Mouse (Mus musculus) myocyte (in vitro differentiated cells): ENCODE measurements around the gene Plppr2. TPM values are rescaled to one million over a fixed set of nuclear protein-coding genes. Genes with fewer than 3 reads are reported as not detected.
A peak's percentile ranks its signal among the peaks of the same experiment; 100 is the strongest.

Experiments used
- H3K27me3 ChIP-seq: one replicate; pipeline ENCODE4 v1.6.1; 2011; ENCODE audit not compliant: control insufficient read depth, insufficient read depth, insufficient read length
- H3K36me3 ChIP-seq: one replicate; pipeline ENCODE4 v1.6.1; 2011; ENCODE audit not compliant: control insufficient read depth, insufficient read depth
- H3K4me2 ChIP-seq: one replicate; pipeline ENCODE4 v1.6.1; 2011; ENCODE audit warnings: low read depth, control low read depth
- H3K4me3 ChIP-seq: one replicate; pipeline ENCODE4 v1.5.1; 2011; ENCODE audit warnings: mild to moderate bottlenecking, control low read depth, moderate library complexity
- H3K79me2 ChIP-seq: one replicate; pipeline ENCODE4 v1.6.1; 2011; ENCODE audit not compliant: control insufficient read depth, insufficient read depth
- H3ac ChIP-seq: one replicate; pipeline ENCODE4 v1.6.1; 2011; ENCODE audit not compliant: control insufficient read depth, insufficient read length
- CEBPB ChIP-seq: IDR thresholded peaks from 2 replicates; pipeline ENCODE4 v1.6.1; 2011; ENCODE audit warnings: mild to moderate bottlenecking, moderate library complexity; ENCODE audit not compliant: poor library complexity, insufficient read depth, severe bottlenecking
- E2F4 ChIP-seq: IDR thresholded peaks from one replicate; pipeline ENCODE4 v1.6.1; 2011; ENCODE audit warnings: mild to moderate bottlenecking, control low read depth, moderate library complexity; ENCODE audit not compliant: insufficient read depth
- MAX ChIP-seq: IDR thresholded peaks from one replicate; pipeline ENCODE4 v1.6.1; 2011; ENCODE audit warnings: low read depth, mild to moderate bottlenecking, control low read depth
- MYOD1 ChIP-seq, 3 experiments: IDR thresholded peaks; one replicate each; pipeline ENCODE4 v1.6.1; 2011; ENCODE audit warnings: control low read depth in 2 of 3, low read depth in 2 of 3, mild to moderate bottlenecking in 2 of 3, moderate library complexity in 1 of 3; ENCODE audit not compliant: insufficient read length in 2 of 3, control insufficient read depth in 1 of 3
- MYOG ChIP-seq, 3 experiments: IDR thresholded peaks; one replicate each; pipeline ENCODE4 v1.6.1; 2011; ENCODE audit warnings: control low read depth in 2 of 3, low read depth in 2 of 3, mild to moderate bottlenecking in 2 of 3; ENCODE audit not compliant: insufficient read length in 2 of 3, control insufficient read depth in 1 of 3, insufficient read depth in 1 of 3
- POLR2A ChIP-seq: IDR thresholded peaks from one replicate; pipeline ENCODE4 v1.6.1; 2011; ENCODE audit warnings: low read depth, mild to moderate bottlenecking, control low read depth, moderate library complexity; ENCODE audit not compliant: insufficient read length
- POLR2AphosphoS2 ChIP-seq: IDR thresholded peaks from one replicate; pipeline ENCODE4 v1.6.1; 2011; ENCODE audit warnings: low read depth, control low read depth; ENCODE audit not compliant: insufficient read length
- REST ChIP-seq: IDR thresholded peaks from one replicate; pipeline ENCODE4 v1.6.1; 2011; ENCODE audit warnings: mild to moderate bottlenecking, control low read depth, moderate library complexity; ENCODE audit not compliant: insufficient read depth, insufficient read length
- SRF ChIP-seq: IDR thresholded peaks from one replicate; pipeline ENCODE4 v1.6.1; 2011; ENCODE audit warnings: low read depth; ENCODE audit not compliant: control insufficient read depth, insufficient read length
- TCF12 ChIP-seq: IDR thresholded peaks from one replicate; pipeline ENCODE4 v1.6.1; 2011; ENCODE audit warnings: mild to moderate bottlenecking, control low read depth; ENCODE audit not compliant: poor library complexity, insufficient read depth, severe bottlenecking
- TCF3 ChIP-seq: IDR thresholded peaks from one replicate; pipeline ENCODE4 v1.6.1; 2011; ENCODE audit warnings: low read depth, control low read depth; ENCODE audit not compliant: insufficient read length
- USF1 ChIP-seq: IDR thresholded peaks from one replicate; pipeline ENCODE4 v1.6.1; 2011; ENCODE audit warnings: low read depth, mild to moderate bottlenecking, control low read depth, moderate library complexity
- polyA plus RNA-seq: library from polyadenylated mRNA; unstranded; fragments of >200 nt; fragmentation: generic; extraction: Trizol; gene quantifications from one replicate; pipeline ENCODE4 v1.2.1, GENCODE M21; 2012; ENCODE audit warnings: missing spikeins

Gene Plppr2
- polyA plus RNA-seq, 1 experiment, result 21.5 TPM

- H3K27me3 ChIP-seq, result no peaks in the 10 kb centered on the region
- no peaks in the 10 kb centered on the region for H3K79me2 ChIP-seq
- peak within 1 kb of the TSS; percentile 84 for H3K4me2 ChIP-seq
- TF ChIP-seq POLR2A (peak; percentile 70), TCF12 (no peak), TCF3 (no peak), CEBPB (no peak), POLR2AphosphoS2 (peak; percentile 44)
- H3ac ChIP-seq, result peak within 1 kb of the TSS; percentile 23
- no peaks in the 10 kb centered on the region for H3K36me3 ChIP-seq
- H3K4me3 ChIP-seq, result peak within 1 kb of the TSS; percentile 26
Observed at GRCm38 (mm10) chr9:21918035-21918592, 18.7 kb upstream of the Plppr2 start, which contains the start of gene Rab3d. Gene Rab3d (minus strand): TSS chr9:21918192.

- H3ac ChIP-seq, result no peak overlapping the region
- H3K79me2 ChIP-seq, result no peaks in the 10 kb centered on the region
- peak overlapping the region; percentile 26 for H3K4me3 ChIP-seq
- H3K4me2 ChIP-seq, result peak overlapping the region; percentile 84
- no peaks in the 10 kb centered on the region for H3K27me3 ChIP-seq
- TF ChIP-seq SRF, result no peak
- no peak for TF ChIP-seq POLR2A
- no peak for TF ChIP-seq MYOD1 (IDR thresholded peaks at IDR 0.05; ENCODE audit: control insufficient read depth in 1 of 3, insufficient read length in 2 of 3, low read depth in 2 of 3)
- TF ChIP-seq TCF3, result no peak
- no peak for TF ChIP-seq MAX
- no peak for TF ChIP-seq MYOG (IDR thresholded peaks at IDR 0.05; ENCODE audit: control insufficient read depth in 1 of 3, insufficient read depth in 1 of 3, insufficient read length in 2 of 3, low read depth in 2 of 3)
- no peak for TF ChIP-seq E2F4
- TF ChIP-seq TCF12, result no peak
- no peak for TF ChIP-seq REST
- TF ChIP-seq CEBPB, result no peak
- TF ChIP-seq USF1, result no peak
- no peak for TF ChIP-seq POLR2AphosphoS2
- no peaks in the 10 kb centered on the region for H3K36me3 ChIP-seq
Observed at GRCm38 (mm10) chr9:21918692-21919384, 18.0 kb upstream of the Plppr2 start.

GRCm38 (mm10) chr9:21923036-21923435, 13.8 kb upstream of the Plppr2 start:
- Histone ChIP-seq H3K27me3 (no peaks in the 10 kb centered on the region), H3K4me2 (peak overlapping the region; percentile 37), H3K36me3 (no peaks in the 10 kb centered on the region), H3K79me2 (no peaks in the 10 kb centered on the region), H3ac (no peak overlapping the region), H3K4me3 (no peak overlapping the region)
- TF ChIP-seq SRF, result no peak
- TF ChIP-seq TCF3, result no peak
- no peak for TF ChIP-seq MYOG (IDR thresholded peaks at IDR 0.05; ENCODE audit: control insufficient read depth in 1 of 3, insufficient read depth in 1 of 3, insufficient read length in 2 of 3, low read depth in 2 of 3)
- TF ChIP-seq POLR2AphosphoS2, result no peak
- TF ChIP-seq MYOD1 (IDR thresholded peaks at IDR 0.05; ENCODE audit: control insufficient read depth in 1 of 3, insufficient read length in 2 of 3, low read depth in 2 of 3), result no peak
- no peak for TF ChIP-seq MAX
- no peak for TF ChIP-seq CEBPB
- no peak for TF ChIP-seq TCF12
- no peak for TF ChIP-seq USF1
- no peak for TF ChIP-seq REST
- no peak for TF ChIP-seq POLR2A
- no peak for TF ChIP-seq E2F4

- TF ChIP-seq CEBPB (no peak), TCF3 (no peak), SRF (no peak), E2F4 (no peak)
- H3K4me2 ChIP-seq, result peak overlapping the region; percentile 37
- no peak overlapping the region for H3ac ChIP-seq
- no peak overlapping the region for H3K4me3 ChIP-seq
- no peaks in the 10 kb centered on the region for H3K79me2 ChIP-seq
- H3K27me3 ChIP-seq, result no peaks in the 10 kb centered on the region
- no peaks in the 10 kb centered on the region for H3K36me3 ChIP-seq
Observed at GRCm38 (mm10) chr9:21923490-21924098, 13.2 kb upstream of the Plppr2 start.

- TF ChIP-seq E2F4, result no peak
- no peak for TF ChIP-seq USF1
- no peak for TF ChIP-seq MYOG (IDR thresholded peaks at IDR 0.05; ENCODE audit: control insufficient read depth in 1 of 3, insufficient read depth in 1 of 3, insufficient read length in 2 of 3, low read depth in 2 of 3)
- no peak for TF ChIP-seq SRF
- TF ChIP-seq TCF12, result no peak
- TF ChIP-seq MYOD1 (IDR thresholded peaks at IDR 0.05; ENCODE audit: control insufficient read depth in 1 of 3, insufficient read length in 2 of 3, low read depth in 2 of 3), result no peak
- TF ChIP-seq POLR2AphosphoS2, result no peak
- peak; percentile 37 for TF ChIP-seq CEBPB
- Histone ChIP-seq H3K79me2 (no peaks in the 10 kb centered on the region), H3K4me3 (no peak overlapping the region), H3K36me3 (no peaks in the 10 kb centered on the region), H3K27me3 (no peaks in the 10 kb centered on the region), H3K4me2 (peak overlapping the region; percentile 14), H3ac (no peak overlapping the region)
Observed at GRCm38 (mm10) chr9:21924099-21924493, 12.7 kb upstream of the Plppr2 start.
